Comparison of ENCODE assay signal across 11 mouse cellular contexts in genomic region chr12:102651401-102651800, GRCm38 (mm10). TPM values are rescaled to one million over a fixed set of nuclear protein-coding genes. Genes with fewer than 3 reads are reported as not detected.
A peak's percentile ranks its signal among the peaks of the same experiment; 100 is the strongest.
DNase-seq lines count a peak whose midpoint lies in the region; ATAC-seq lines count a peak whose summit lies in the region.
"Had no signal": no experiment of that assay in that cellular context is flagged by ENCODE, and none has a peak within 500 bp of the region (broad histone marks: within the 10 kb centered on the region; RNA-seq: fewer than 3 reads in every experiment).

No protein-coding gene starts in this region.

- no peak overlapping the region for H3K4me3 ChIP-seq in heart, embryonic 15.5 days
- no peak overlapping the region for H3K4me3 ChIP-seq in midbrain, embryonic 11.5 days (ENCODE audit: low read depth, low read length)
- H3K4me3 ChIP-seq in midbrain, embryonic 16.5 days (ENCODE audit: low read depth, low read length), result no peak overlapping the region
- H3K4me3 ChIP-seq: stomach, embryonic 15.5 days had no signal

- 67% methylated on average over 8 of the region's 8 CpGs for WGBS in heart, embryonic 15.5 days
- WGBS in midbrain, embryonic 11.5 days, result 92% methylated on average over 8 of the region's 8 CpGs
- WGBS in midbrain, embryonic 16.5 days, result 87% methylated on average over 8 of the region's 8 CpGs

- DNase-seq in adrenal gland, postnatal 14 days, result peak; percentile 51
- no peak for DNase-seq in adrenal gland, postnatal 25 days
- no peak for DNase-seq in heart, adult 8-10 months (ENCODE audit: low spot score)
- peak; percentile 72 for DNase-seq in midbrain, embryonic 11.5 days (ENCODE audit: low spot score, missing footprints)
- DNase-seq in lung, postnatal 10 days, result peak; percentile 49
- DNase-seq in ovary, adult 18-20 months (ENCODE audit: low spot score), result no peak
- DNase-seq: adrenal gland, adult 2 months; midbrain, embryonic 14.5 days had no signal

- H3K9me3 ChIP-seq in heart, embryonic 15.5 days (replicated peaks), result no peaks in the 10 kb centered on the region
- H3K9me3 ChIP-seq in midbrain, embryonic 11.5 days (ENCODE audit: control insufficient read depth, low read length), result no peaks in the 10 kb centered on the region
- no peaks in the 10 kb centered on the region for H3K9me3 ChIP-seq in midbrain, embryonic 16.5 days (replicated peaks; ENCODE audit: control insufficient read depth, low read length, poor library complexity, severe bottlenecking)
- H3K9me3 ChIP-seq: stomach, embryonic 15.5 days had no signal

- peak overlapping the region; percentile 35; the same call in 1 of the 2 replicates for H3K27ac ChIP-seq in heart, embryonic 15.5 days
- H3K27ac ChIP-seq in midbrain, embryonic 11.5 days (ENCODE audit: low read depth, low read length), result no peak overlapping the region
- no peak overlapping the region for H3K27ac ChIP-seq in midbrain, embryonic 16.5 days (ENCODE audit: low read length)
- H3K27ac ChIP-seq: stomach, embryonic 15.5 days had no signal

- ATAC-seq in heart, embryonic 15.5 days (replicated peaks; ENCODE audit: insufficient number of reproducible peaks, insufficient read depth, low FRiP score, low read depth), result no peak
- ATAC-seq in midbrain, embryonic 11.5 days (ENCODE audit: low FRiP score), result no peak
- no peak for ATAC-seq in midbrain, embryonic 16.5 days

- peak overlapping the region; percentile 27; the same call in 1 of the 2 replicates for H3K4me2 ChIP-seq in heart, embryonic 15.5 days
- no peak overlapping the region for H3K4me2 ChIP-seq in midbrain, embryonic 11.5 days
- H3K4me2 ChIP-seq in midbrain, embryonic 16.5 days (ENCODE audit: low read length), result no peak overlapping the region
- H3K4me2 ChIP-seq: stomach, embryonic 15.5 days had no signal

- H3K27me3 ChIP-seq in heart, embryonic 15.5 days, result no peaks in the 10 kb centered on the region
- H3K27me3 ChIP-seq in midbrain, embryonic 11.5 days (ENCODE audit: control insufficient read depth, insufficient read depth, low read length), result no peaks in the 10 kb centered on the region
- H3K27me3 ChIP-seq in midbrain, embryonic 16.5 days (ENCODE audit: control insufficient read depth, insufficient read depth, low read depth, low read length), result no peaks in the 10 kb centered on the region
- H3K27me3 ChIP-seq: stomach, embryonic 15.5 days had no signal

- H3K4me1 ChIP-seq in heart, embryonic 15.5 days (replicated peaks), result peaks cover 53% of the 10 kb centered on the region
- 0 out of 2 replicates have a peak, but pooled peaks cover 2% of the 10 kb centered on the region for H3K4me1 ChIP-seq in midbrain, embryonic 11.5 days (ENCODE audit: control insufficient read depth, insufficient read depth, low read length)
- no peaks in the 10 kb centered on the region for H3K4me1 ChIP-seq in midbrain, embryonic 16.5 days (ENCODE audit: control insufficient read depth, insufficient read depth, low read length)

- H3K9ac ChIP-seq in heart, embryonic 15.5 days, result no peak overlapping the region
- H3K9ac ChIP-seq in midbrain, embryonic 11.5 days (ENCODE audit: low read length), result no peak overlapping the region
- H3K9ac ChIP-seq in midbrain, embryonic 16.5 days (ENCODE audit: low read depth, low read length), result no peak overlapping the region
- H3K9ac ChIP-seq: stomach, embryonic 15.5 days had no signal

- no peaks in the 10 kb centered on the region for H3K36me3 ChIP-seq in heart, embryonic 15.5 days
- no peaks in the 10 kb centered on the region for H3K36me3 ChIP-seq in midbrain, embryonic 11.5 days (ENCODE audit: control insufficient read depth, insufficient read depth, low read length)
- H3K36me3 ChIP-seq in midbrain, embryonic 16.5 days (ENCODE audit: control insufficient read depth, insufficient read depth, low read length), result no peaks in the 10 kb centered on the region
- H3K36me3 ChIP-seq: stomach, embryonic 15.5 days had no signal

RNA-seq across cellular contexts. Expression of gene Itpk1, which starts 53.3 kb away (rescaled TPM):
- total RNA-seq in adrenal gland, postnatal 14 days (2021), result 72.0 and 79.8 TPM in 2 replicates
- total RNA-seq in adrenal gland, postnatal 25 days (2021), result 43.3 and 47.7 TPM in 2 replicates
- 4.8 and 9.2 TPM in 2 replicates for polyA plus RNA-seq in heart, embryonic 15.5 days (2015; fragmentation: Nextera tagmentation; extraction: Ambion mirVana)
- 1 to 10 TPM; 6.9 to 8.0 (median 7.6) TPM for total RNA-seq in heart, adult 8-10 months (2022)
- 11.6 and 14.2 TPM in 2 replicates for polyA plus RNA-seq in midbrain, embryonic 11.5 days (2014; fragmentation: Nextera tagmentation; extraction: Ambion mirVana)
- 35.8 and 39.3 TPM in 2 replicates for polyA plus RNA-seq in midbrain, embryonic 16.5 days (2015; fragmentation: Nextera tagmentation; extraction: Ambion mirVana)

Comparison
In these comparisons a context has a peak if more than half of its experiments do, and no peak if none do; other contexts are left out.
1. DNase-seq: peak in adrenal gland, postnatal 14 days (single experiment), midbrain, embryonic 11.5 days (single experiment) and lung, postnatal 10 days (single experiment); none in adrenal gland, postnatal 25 days (single experiment), heart, adult 8-10 months (single experiment) and ovary, adult 18-20 months (single experiment).